Mouse (Mus musculus) erythroid progenitor cell, adult 5-6 weeks (primary cell): ENCODE results near the gene Prn. TPM values are rescaled to one million over a fixed set of nuclear protein-coding genes. Genes with fewer than 3 reads are reported as not detected.

ENCODE experiments used
- ATAC-seq: replicated peaks from 2 replicates; pipeline ENCODE4 v1.8.0; 2016; ENCODE audit warnings: moderate number of reproducible peaks, mild to moderate bottlenecking, moderate TSS enrichment, inconsistent platforms; ENCODE audit not compliant: poor library complexity, low FRiP score, severe bottlenecking
- total RNA-seq, 2 experiments: library from RNA; stranded (forward) in 1 of 2; stranded (reverse) in 1 of 2; fragments of 150-400 nt in 1 of 2; fragments of 186-747, 209-891 nt in 1 of 2; gene quantifications; 2 replicates each; pipeline versions ENCODE4 v1.2.3 to v1.2.4; 2015 to 2017; ENCODE audit warnings: low replicate concordance in 2 of 2

Prn gene
- total RNA-seq, 2 experiments from 2014 or later, result not detected

GRCm38 (mm10) chr2:131905776-131906175 lies 4.0 kb upstream of the Prn start:
- ATAC-seq, result no peak

- ATAC-seq, result no peak
Observed at GRCm38 (mm10) chr2:131906266-131906665, 3.5 kb upstream of the Prn start.

GRCm38 (mm10) chr2:131906846-131907245 lies 2.9 kb upstream of the Prn start:
- no peak for ATAC-seq

GRCm38 (mm10) chr2:131907311-131907710 lies 2.4 kb upstream of the Prn start:
- no peak for ATAC-seq

- ATAC-seq, result no peak
Observed at GRCm38 (mm10) chr2:131908351-131908861, 1.4 kb upstream of the Prn start.

GRCm38 (mm10) chr2:131908906-131909305 lies 851 bp upstream of the Prn start:
- no peak for ATAC-seq

GRCm38 (mm10) chr2:131910847-131911246 lies 1.1 kb downstream of the Prn start:
- no peak for ATAC-seq

GRCm38 (mm10) chr2:131911341-131911740 lies 1.6 kb downstream of the Prn start:
- no peak for ATAC-seq

- no peak for ATAC-seq
Observed at GRCm38 (mm10) chr2:131912526-131913258, 2.9 kb downstream of the Prn start.

GRCm38 (mm10) chr2:131932275-131932902 lies 22.6 kb downstream of the Prn start:
- ATAC-seq, result no peak

- no peak for ATAC-seq
Observed at GRCm38 (mm10) chr2:131933013-131933412, 23.3 kb downstream of the Prn start.

GRCm38 (mm10) chr2:131933598-131933997 lies 23.8 kb downstream of the Prn start:
- ATAC-seq, result no peak

- ATAC-seq, result no peak
Observed at GRCm38 (mm10) chr2:131934243-131934642, 24.5 kb downstream of the Prn start.

- 0 out of 2 replicates have a peak, but pooled peaks have one; percentile 16 for ATAC-seq
Observed at GRCm38 (mm10) chr2:131935390-131936105, 25.8 kb downstream of the Prn start.

- no peak for ATAC-seq
Observed at GRCm38 (mm10) chr2:131936410-131936809, 26.7 kb downstream of the Prn start.

GRCm38 (mm10) chr2:131939404-131940111 lies 29.8 kb downstream of the Prn start:
- peak; percentile 61 for ATAC-seq

GRCm38 (mm10) chr2:131940506-131940905 lies 30.7 kb downstream of the Prn start:
- ATAC-seq, result peak; percentile 81

GRCm38 (mm10) chr2:131941501-131941900 lies 31.7 kb downstream of the Prn start:
- no peak for ATAC-seq

GRCm38 (mm10) chr2:131944370-131944769 lies 34.6 kb downstream of the Prn start:
- ATAC-seq, result no peak

- ATAC-seq, result no peak
Observed at GRCm38 (mm10) chr2:131945225-131945624, 35.5 kb downstream of the Prn start.
